Mouse (Mus musculus) spleen, adult 2 months (tissue): Measurements from ENCODE around the gene Zcwpw1. TPM values are rescaled to one million over a fixed set of nuclear protein-coding genes. Genes with fewer than 3 reads are reported as not detected.

Source experiments
- DNase-seq, 2 experiments: peaks; one replicate each; pipeline versions ENCODE4 v3.0.0 to v3.0.0-alpha.2; 2012 to 2021; ENCODE audit warnings: low spot score in 2 of 2, low read depth in 1 of 2
- H3K27ac ChIP-seq: fragments of 200-500 bp; 2 replicates; pipeline ENCODE4 v1.5.1; 2012; ENCODE audit warnings: low read length, inconsistent platforms; ENCODE audit not compliant: insufficient read depth
- H3K27me3 ChIP-seq: fragments of 200-500 bp; 2 replicates; pipeline ENCODE4 v1.6.1; 2012; ENCODE audit warnings: mild to moderate bottlenecking, moderate library complexity, low read length, inconsistent platforms; ENCODE audit not compliant: control insufficient read depth, insufficient read depth
- H3K36me3 ChIP-seq: fragments of 200-500 bp; 2 replicates; pipeline ENCODE4 v1.6.1; 2012; ENCODE audit warnings: mild to moderate bottlenecking, low read length, inconsistent platforms; ENCODE audit not compliant: control insufficient read depth, insufficient read depth
- H3K4me1 ChIP-seq: fragments of 200-500 bp; 2 replicates; pipeline ENCODE4 v1.6.1; 2011; ENCODE audit warnings: inconsistent platforms; ENCODE audit not compliant: control insufficient read depth, insufficient read depth, insufficient read length
- H3K4me3 ChIP-seq: fragments of 200-500 bp; 2 replicates; pipeline ENCODE4 v1.5.1; 2011; ENCODE audit warnings: mild to moderate bottlenecking, inconsistent platforms; ENCODE audit not compliant: insufficient read depth, insufficient read length; ENCODE audit errors: extremely low read depth
- CTCF ChIP-seq: fragments of 200-500 bp; IDR thresholded peaks from 2 replicates; pipeline ENCODE4 v1.5.1; 2011; ENCODE audit warnings: mild to moderate bottlenecking, inconsistent platforms; ENCODE audit not compliant: insufficient read depth, insufficient read length, insufficient replicate concordance; ENCODE audit errors: extremely low read depth
- POLR2A ChIP-seq: fragments of 200-500 bp; IDR thresholded peaks from 2 replicates; pipeline ENCODE4 v1.6.1; 2011; ENCODE audit warnings: low read depth, low read length, inconsistent platforms
- WGBS: fragments of 180-500 bp; shearing (Covaris S2); methylation state at CpG from one replicate; pipeline ENCODE4 v1.1.7; 2018; 5-methylcytosine and 5-hydroxymethylcytosine counted together
- polyA plus RNA-seq: library from polyadenylated mRNA; depleted of rRNA; stranded (reverse); fragments of >200 nt; gene quantifications from 2 replicates; pipeline ENCODE4 v1.2.3, GENCODE M21; 2012; rRNA removed

Zcwpw1 gene
- polyA plus RNA-seq: 1.6 and 2.4 TPM in 2 replicates

GRCm38 (mm10) chr5:137787151-137787928 lies at the start of gene Zcwpw1, which contains the start of gene Mepce:
Gene Zcwpw1, plus strand, starts transcription at chr5:137787798.
Gene Mepce, minus strand, starts transcription at chr5:137787655.
- Histone ChIP-seq H3K4me3 (peak within 1 kb of the TSS; percentile 84), H3K4me1 (peaks cover 17% of the 10 kb centered on the region), H3K27ac (peak within 1 kb of the TSS; percentile 97), H3K27me3 (no peaks in the 10 kb centered on the region), H3K36me3 (peaks cover 12% of the 10 kb centered on the region)
- peak; percentile 89 to 90 for DNase-seq
- WGBS: under 1% methylated on average over 46 of the region's 48 CpGs
- TF ChIP-seq CTCF (peak; percentile 57; the same call in 1 of the 2 replicates), POLR2A (peak; percentile 40; the same call in 1 of the 2 replicates)

- 76% methylated on average over 5 of the region's 5 CpGs for WGBS
- no peaks in the 10 kb centered on the region for H3K36me3 ChIP-seq
- H3K4me1 ChIP-seq: peaks cover 7% of the 10 kb centered on the region; the same call in 1 of the 2 replicates
- H3K27ac ChIP-seq: no peak overlapping the region
- no peak overlapping the region for H3K4me3 ChIP-seq
- no peak for DNase-seq
- TF ChIP-seq POLR2A: no peak
- TF ChIP-seq CTCF: no peak
- H3K27me3 ChIP-seq: no peaks in the 10 kb centered on the region; the same call in 1 of the 2 replicates
Measured at GRCm38 (mm10) chr5:137738516-137738915, 49.1 kb upstream of the Zcwpw1 start.

GRCm38 (mm10) chr5:137739471-137739870 lies 48.1 kb upstream of the Zcwpw1 start:
- no peaks in the 10 kb centered on the region for H3K36me3 ChIP-seq
- no peak overlapping the region for H3K4me3 ChIP-seq
- peaks cover 7% of the 10 kb centered on the region; the same call in 1 of the 2 replicates for H3K4me1 ChIP-seq
- H3K27me3 ChIP-seq: no peaks in the 10 kb centered on the region; the same call in 1 of the 2 replicates
- no peak overlapping the region for H3K27ac ChIP-seq
- no peak for DNase-seq
- TF ChIP-seq CTCF: no peak
- TF ChIP-seq POLR2A: no peak
- WGBS: 73% methylated on average over 9 of the region's 9 CpGs

- DNase-seq: no peak
- 82% methylated on average over 11 of the region's 11 CpGs for WGBS
- H3K4me3 ChIP-seq: peak overlapping the region; percentile 70; the same call in 1 of the 2 replicates
- no peaks in the 10 kb centered on the region for H3K36me3 ChIP-seq
- H3K27ac ChIP-seq: no peak overlapping the region
- no peaks in the 10 kb centered on the region; the same call in 1 of the 2 replicates for H3K27me3 ChIP-seq
- peaks cover 7% of the 10 kb centered on the region; the same call in 1 of the 2 replicates for H3K4me1 ChIP-seq
- no peak for TF ChIP-seq POLR2A
- no peak for TF ChIP-seq CTCF
Measured at GRCm38 (mm10) chr5:137740506-137740905, 47.1 kb upstream of the Zcwpw1 start.

GRCm38 (mm10) chr5:137741023-137741931 lies 46.3 kb upstream of the Zcwpw1 start, which contains the start of gene Nyap1:
Gene Nyap1, minus strand, starts transcription at chr5:137741607.
- Histone ChIP-seq H3K27ac (peak within 1 kb of the TSS; percentile 47; the same call in 1 of the 2 replicates), H3K36me3 (no peaks in the 10 kb centered on the region), H3K4me1 (peaks cover 7% of the 10 kb centered on the region; the same call in 1 of the 2 replicates), H3K27me3 (no peaks in the 10 kb centered on the region; the same call in 1 of the 2 replicates), H3K4me3 (peak within 1 kb of the TSS; percentile 70)
- WGBS: under 1% methylated on average over 70 of the region's 71 CpGs
- TF ChIP-seq POLR2A: no peak
- TF ChIP-seq CTCF: peak; percentile 59
- DNase-seq: peak in 1 of 2 experiments; percentile 70

- H3K4me3 ChIP-seq: no peak overlapping the region
- H3K27me3 ChIP-seq: no peaks in the 10 kb centered on the region; the same call in 1 of the 2 replicates
- WGBS: 56% methylated on average over 10 of the region's 10 CpGs
- peaks cover 7% of the 10 kb centered on the region; the same call in 1 of the 2 replicates for H3K4me1 ChIP-seq
- TF ChIP-seq CTCF (no peak), POLR2A (no peak)
- no peak for DNase-seq
- no peaks in the 10 kb centered on the region for H3K36me3 ChIP-seq
- no peak overlapping the region for H3K27ac ChIP-seq
Measured at GRCm38 (mm10) chr5:137742048-137742447, 45.5 kb upstream of the Zcwpw1 start.
